Mouse (Mus musculus) erythroid progenitor cell, adult 5-6 weeks (primary cell): ENCODE data around the gene Trim7. TPM values are rescaled to one million over a fixed set of nuclear protein-coding genes. Genes with fewer than 3 reads are reported as not detected.
"Not testable (repeated sequence)": the region's sequence is repeated elsewhere in the genome, so short reads cannot be mapped to it uniquely, and the experiment has no call there.

Source experiments
- ATAC-seq: replicated peaks from 2 replicates; pipeline ENCODE4 v1.8.0; 2016; ENCODE audit warnings: moderate number of reproducible peaks, mild to moderate bottlenecking, moderate TSS enrichment, inconsistent platforms; ENCODE audit not compliant: poor library complexity, low FRiP score, severe bottlenecking
- total RNA-seq, 2 experiments: library from RNA; stranded (forward) in 1 of 2; stranded (reverse) in 1 of 2; fragments of 150-400 nt in 1 of 2; fragments of 186-747, 209-891 nt in 1 of 2; gene quantifications; 2 replicates each; pipeline versions ENCODE4 v1.2.3 to v1.2.4; 2015 to 2017; ENCODE audit warnings: low replicate concordance in 2 of 2

The Trim7 gene
- total RNA-seq (2015; ENCODE audit: low replicate concordance) = 0.42 TPM in 1 of 2 replicates, not detected in the other
- 1.0 TPM in 1 of 2 replicates, not detected in the other for total RNA-seq (2017; ENCODE audit: low replicate concordance)

- peak; percentile 62 for ATAC-seq
Measured at GRCm38 (mm10) chr11:48825979-48826751, at the start of gene Trim7, which contains the start of gene Gm12184. Gene Trim7, plus strand, starts transcription at chr11:48826140. Gene Gm12184, minus strand, starts transcription at chr11:48826655.

GRCm38 (mm10) chr11:48776664-48777063, 49.3 kb upstream of the Trim7 start:
- ATAC-seq = no peak

GRCm38 (mm10) chr11:48777303-48777702, 48.6 kb upstream of the Trim7 start:
- ATAC-seq = no peak

- ATAC-seq = no peak
Measured at GRCm38 (mm10) chr11:48779450-48779849, 46.5 kb upstream of the Trim7 start.

GRCm38 (mm10) chr11:48782243-48782642, 43.7 kb upstream of the Trim7 start:
- no peak for ATAC-seq

- no peak; the same call in 1 of the 2 replicates for ATAC-seq
Measured at GRCm38 (mm10) chr11:48787455-48788211, 38.3 kb upstream of the Trim7 start.

- ATAC-seq = peak; percentile 62
Measured at GRCm38 (mm10) chr11:48788311-48789089, 37.4 kb upstream of the Trim7 start.

- no peak for ATAC-seq
Measured at GRCm38 (mm10) chr11:48789215-48789614, 36.7 kb upstream of the Trim7 start.

GRCm38 (mm10) chr11:48789973-48790823, 35.7 kb upstream of the Trim7 start:
- peak; percentile 89 for ATAC-seq

- ATAC-seq = no peak
Measured at GRCm38 (mm10) chr11:48790946-48791345, 35.0 kb upstream of the Trim7 start.

- ATAC-seq = not testable (repeated sequence)
Measured at GRCm38 (mm10) chr11:48791894-48792293, 34.0 kb upstream of the Trim7 start.

- no peak for ATAC-seq
Measured at GRCm38 (mm10) chr11:48793184-48793583, 32.8 kb upstream of the Trim7 start.

- no peak for ATAC-seq
Measured at GRCm38 (mm10) chr11:48795221-48795620, 30.7 kb upstream of the Trim7 start.

GRCm38 (mm10) chr11:48796290-48796689, 29.6 kb upstream of the Trim7 start:
- ATAC-seq = no peak

- no peak for ATAC-seq
Measured at GRCm38 (mm10) chr11:48797287-48797686, 28.7 kb upstream of the Trim7 start.

GRCm38 (mm10) chr11:48798308-48798707, 27.6 kb upstream of the Trim7 start:
- no peak for ATAC-seq

GRCm38 (mm10) chr11:48798984-48799920, 26.7 kb upstream of the Trim7 start:
- peak; percentile 22 for ATAC-seq
